Mouse (Mus musculus) midbrain, postnatal 0 days (tissue): ENCODE data around the gene Zdhhc14. TPM values are rescaled to one million over a fixed set of nuclear protein-coding genes. Genes with fewer than 3 reads are reported as not detected.

Experiments
- ATAC-seq: fragments of 200-750 bp; cut with Nextera tagmentation; 2 replicates; pipeline ENCODE4 v1.8.0; 2017; ENCODE audit warnings: moderate number of reproducible peaks, mild to moderate bottlenecking, moderate TSS enrichment, moderate library complexity; ENCODE audit not compliant: low FRiP score
- DNase-seq: peaks from one replicate; pipeline ENCODE4 v3.0.0-alpha.2; 2015; ENCODE audit warnings: low spot score
- H3K27ac ChIP-seq: fragments of 300-500 bp; sonication (generic); 2 replicates; pipeline ENCODE4 v1.5.1; 2014; ENCODE audit warnings: low read depth, mild to moderate bottlenecking, low read length, mixed read lengths
- H3K27me3 ChIP-seq: fragments of 300-500 bp; sonication (generic); 2 replicates; pipeline ENCODE4 v1.6.1; 2014; ENCODE audit warnings: low read length, control low read depth, mixed read lengths; ENCODE audit not compliant: insufficient read depth
- H3K36me3 ChIP-seq: fragments of 300-500 bp; sonication (generic); 2 replicates; pipeline ENCODE4 v1.6.1; 2014; ENCODE audit warnings: low read length, control low read depth, mixed read lengths; ENCODE audit not compliant: insufficient read depth
- H3K4me1 ChIP-seq: fragments of 300-500 bp; sonication (generic); 2 replicates; pipeline ENCODE4 v1.6.1; 2014; ENCODE audit warnings: mild to moderate bottlenecking, control low read depth, antibody characterized with exemption, low read length, mixed read lengths; ENCODE audit not compliant: insufficient read depth
- H3K4me2 ChIP-seq: fragments of 300-500 bp; sonication (generic); 2 replicates; pipeline ENCODE4 v1.6.1; 2014; ENCODE audit warnings: low read depth, mild to moderate bottlenecking, low read length, mixed read lengths; ENCODE audit not compliant: poor library complexity, severe bottlenecking
- H3K4me3 ChIP-seq: fragments of 300-500 bp; sonication (generic); 2 replicates; pipeline ENCODE4 v1.5.1; 2014; ENCODE audit warnings: low read depth, mild to moderate bottlenecking, low read length, moderate library complexity
- H3K9ac ChIP-seq: fragments of 300-500 bp; sonication (generic); replicated peaks from 2 replicates; pipeline ENCODE4 v1.6.1; 2014; ENCODE audit warnings: mild to moderate bottlenecking, low read length, moderate library complexity, mixed read lengths; ENCODE audit not compliant: poor library complexity, severe bottlenecking
- H3K9me3 ChIP-seq: fragments of 300-500 bp; sonication (generic); 2 replicates; pipeline ENCODE4 v1.6.1; 2016; ENCODE audit warnings: low read length, control low read depth
- CTCF ChIP-seq: IDR thresholded peaks from 2 replicates; pipeline ENCODE4 v1.5.1; 2016; ENCODE audit warnings: antibody characterized with exemption, mild to moderate bottlenecking
- WGBS: fragments of 180-500 bp; shearing (Covaris S2); extraction: QIAGEN DNeasy Blood & Tissue Kit; methylation state at CpG from one replicate; pipeline ENCODE4 v1.1.7; 2014; 5-methylcytosine and 5-hydroxymethylcytosine counted together
- polyA plus RNA-seq: library from polyadenylated mRNA; unstranded; fragments of >200 nt; fragmentation: Nextera tagmentation; extraction: Ambion mirVana; gene quantifications from 2 replicates; pipeline ENCODE4 v1.2.1, GENCODE M21; 2015
- total RNA-seq: library from RNA; depleted of rRNA; stranded (reverse); fragments of >200 nt; gene quantifications from 2 replicates; pipeline ENCODE4 v1.2.3, GENCODE M21; 2014

Zdhhc14 gene
- total and polyA plus RNA-seq, 2 experiments from 2014 or later, result 9.6 to 18.3 TPM

DNA sequence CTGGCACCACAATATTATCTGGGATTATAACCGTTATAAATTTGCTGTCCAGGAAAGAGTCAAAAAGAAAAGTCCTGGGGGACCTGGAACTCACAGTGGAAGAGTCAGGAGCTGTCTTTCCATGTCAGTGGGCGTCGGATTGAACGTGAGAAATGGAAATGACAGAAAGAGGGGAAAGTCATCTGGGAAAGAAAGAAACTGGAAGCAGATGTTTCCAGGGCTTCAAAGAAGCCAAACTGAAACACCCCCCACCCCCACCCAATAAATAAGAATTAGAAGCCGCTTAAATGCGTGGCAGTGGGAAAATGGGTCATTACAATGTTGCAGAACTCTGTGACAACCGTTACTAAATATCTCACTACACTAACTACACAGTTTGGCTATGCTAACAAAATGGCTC lies 176.6 kb downstream of the Zdhhc14 start:
- DNase-seq (no peak), ATAC-seq (no peak)
- no peaks in the 10 kb centered on the region for H3K27me3 ChIP-seq
- no peaks in the 10 kb centered on the region for H3K36me3 ChIP-seq
- no peak overlapping the region for H3K4me2 ChIP-seq
- H3K9ac ChIP-seq, result no peak overlapping the region
- no peaks in the 10 kb centered on the region for H3K4me1 ChIP-seq
- no peak for TF ChIP-seq CTCF
- H3K9me3 ChIP-seq, result no peaks in the 10 kb centered on the region
- WGBS, result 35% methylated on average over 7 of the region's 7 CpGs
- no peak overlapping the region for H3K27ac ChIP-seq
- no peak overlapping the region for H3K4me3 ChIP-seq

DNA sequence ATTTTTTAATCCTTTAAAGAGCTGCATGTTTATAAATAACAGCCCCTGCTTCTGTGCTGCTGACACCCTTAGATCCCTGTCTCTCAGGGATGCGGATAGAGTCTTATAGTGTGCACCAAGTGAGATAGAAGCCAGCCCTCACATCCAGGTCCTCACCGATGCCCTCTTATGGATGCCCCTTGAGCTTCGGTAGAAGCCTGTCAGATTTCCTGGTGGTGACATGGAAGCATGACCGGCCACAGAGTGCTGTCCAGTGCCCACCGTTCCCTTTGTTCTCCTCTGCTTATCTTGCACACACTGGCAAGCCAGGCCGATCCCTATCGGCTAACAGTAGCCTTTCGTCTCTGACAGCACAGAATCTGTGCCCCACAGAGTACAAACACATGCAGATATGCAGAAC lies 183.6 kb downstream of the Zdhhc14 start:
- H3K27ac ChIP-seq, result no peak overlapping the region
- no peaks in the 10 kb centered on the region for H3K27me3 ChIP-seq
- H3K4me3 ChIP-seq, result no peak overlapping the region
- ATAC-seq (no peak), DNase-seq (no peak)
- WGBS, result 47% methylated on average over 8 of the region's 8 CpGs
- H3K4me2 ChIP-seq, result no peak overlapping the region
- H3K9ac ChIP-seq, result no peak overlapping the region
- no peaks in the 10 kb centered on the region for H3K4me1 ChIP-seq
- H3K36me3 ChIP-seq, result no peaks in the 10 kb centered on the region
- TF ChIP-seq CTCF, result no peak; the same call in 1 of the 2 replicates
- H3K9me3 ChIP-seq, result no peaks in the 10 kb centered on the region

GRCm38 (mm10) chr17:5679315-5679714 lies 187.0 kb downstream of the Zdhhc14 start:
- H3K27ac ChIP-seq, result no peak overlapping the region
- H3K4me3 ChIP-seq, result no peak overlapping the region
- no peaks in the 10 kb centered on the region for H3K9me3 ChIP-seq
- H3K27me3 ChIP-seq, result no peaks in the 10 kb centered on the region
- ATAC-seq (no peak), DNase-seq (peak; percentile 19)
- H3K4me2 ChIP-seq, result no peak overlapping the region
- H3K36me3 ChIP-seq, result no peaks in the 10 kb centered on the region
- H3K9ac ChIP-seq, result no peak overlapping the region
- no peak for TF ChIP-seq CTCF
- 54% methylated on average over 1 of the region's 1 CpGs for WGBS
- no peaks in the 10 kb centered on the region for H3K4me1 ChIP-seq

GRCm38 (mm10) chr17:5685324-5685723 lies 193.0 kb downstream of the Zdhhc14 start:
- no peak overlapping the region for H3K4me3 ChIP-seq
- no peak for DNase-seq
- H3K4me1 ChIP-seq, result no peaks in the 10 kb centered on the region
- no peak overlapping the region for H3K27ac ChIP-seq
- ATAC-seq, result no peak
- no peak overlapping the region for H3K9ac ChIP-seq
- H3K36me3 ChIP-seq, result no peaks in the 10 kb centered on the region
- WGBS, result 97% methylated on average over 7 of the region's 7 CpGs
- TF ChIP-seq CTCF, result no peak
- no peak overlapping the region for H3K4me2 ChIP-seq
- H3K9me3 ChIP-seq, result no peaks in the 10 kb centered on the region
- H3K27me3 ChIP-seq, result no peaks in the 10 kb centered on the region

GRCm38 (mm10) chr17:5687810-5688209 lies 195.5 kb downstream of the Zdhhc14 start:
- DNase-seq (no peak), ATAC-seq (no peak)
- no peaks in the 10 kb centered on the region for H3K9me3 ChIP-seq
- H3K4me2 ChIP-seq, result no peak overlapping the region
- no peaks in the 10 kb centered on the region for H3K36me3 ChIP-seq
- H3K4me3 ChIP-seq, result no peak overlapping the region
- no peaks in the 10 kb centered on the region for H3K27me3 ChIP-seq
- TF ChIP-seq CTCF, result no peak
- H3K9ac ChIP-seq, result no peak overlapping the region
- H3K4me1 ChIP-seq, result no peaks in the 10 kb centered on the region
- no peak overlapping the region for H3K27ac ChIP-seq
- WGBS, result 90% methylated on average over 4 of the region's 4 CpGs

DNA sequence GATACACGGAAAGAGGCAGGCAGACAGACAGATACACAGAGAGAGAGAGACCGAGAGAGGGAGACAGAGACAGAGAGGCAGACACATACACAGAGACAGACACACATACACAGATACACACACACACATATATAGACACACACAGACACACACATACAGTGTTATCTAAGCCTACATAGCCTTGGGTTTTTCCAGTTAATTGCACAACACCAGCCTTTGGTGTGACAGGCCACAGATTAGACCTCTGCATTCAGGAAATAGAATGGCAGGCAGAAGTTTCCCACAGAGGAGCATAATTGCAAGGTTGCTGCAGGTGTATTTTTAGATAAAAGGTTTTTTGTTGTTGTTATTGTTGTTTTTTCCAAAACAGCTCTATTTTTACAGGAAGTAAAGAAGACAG lies 195.9 kb downstream of the Zdhhc14 start:
- H3K4me2 ChIP-seq, result no peak overlapping the region
- WGBS, result 84% methylated on average over 2 of the region's 2 CpGs
- H3K9me3 ChIP-seq, result no peaks in the 10 kb centered on the region
- DNase-seq (no peak), ATAC-seq (no peak)
- H3K4me3 ChIP-seq, result no peak overlapping the region
- no peaks in the 10 kb centered on the region for H3K36me3 ChIP-seq
- no peaks in the 10 kb centered on the region for H3K4me1 ChIP-seq
- no peak overlapping the region for H3K27ac ChIP-seq
- no peak for TF ChIP-seq CTCF
- no peaks in the 10 kb centered on the region for H3K27me3 ChIP-seq
- no peak overlapping the region for H3K9ac ChIP-seq

GRCm38 (mm10) chr17:5688669-5689068 lies 196.3 kb downstream of the Zdhhc14 start:
- no peaks in the 10 kb centered on the region for H3K36me3 ChIP-seq
- no peaks in the 10 kb centered on the region for H3K27me3 ChIP-seq
- H3K9ac ChIP-seq, result no peak overlapping the region
- H3K27ac ChIP-seq, result no peak overlapping the region
- H3K4me1 ChIP-seq, result no peaks in the 10 kb centered on the region
- ATAC-seq, result no peak
- no peak for TF ChIP-seq CTCF
- no peak overlapping the region for H3K4me2 ChIP-seq
- H3K9me3 ChIP-seq, result no peaks in the 10 kb centered on the region
- no peak overlapping the region for H3K4me3 ChIP-seq
- no peak for DNase-seq
